Mouse (Mus musculus) midbrain, embryonic 15.5 days (tissue): Measurements from ENCODE around the gene Tjp3. TPM values are rescaled to one million over a fixed set of nuclear protein-coding genes. Genes with fewer than 3 reads are reported as not detected.

Experiments
- ATAC-seq: fragments of 200-750 bp; cut with Nextera tagmentation; replicated peaks from 2 replicates; pipeline ENCODE4 v1.8.0; 2017; ENCODE audit warnings: moderate TSS enrichment
- H3K27ac ChIP-seq: fragments of 300-500 bp; sonication (generic); 2 replicates; pipeline ENCODE4 v1.5.1; 2015; ENCODE audit warnings: mild to moderate bottlenecking, inconsistent platforms
- H3K27me3 ChIP-seq: fragments of 300-500 bp; sonication (generic); replicated peaks from 2 replicates; pipeline ENCODE4 v1.6.1; 2015; ENCODE audit warnings: inconsistent platforms
- H3K36me3 ChIP-seq: fragments of 300-500 bp; sonication (generic); replicated peaks from 2 replicates; pipeline ENCODE4 v1.6.1; 2015; ENCODE audit warnings: inconsistent platforms
- H3K4me1 ChIP-seq: fragments of 300-500 bp; sonication (generic); 2 replicates; pipeline ENCODE4 v1.6.1; 2015; ENCODE audit warnings: inconsistent platforms
- H3K4me2 ChIP-seq: fragments of 300-500 bp; sonication (generic); 2 replicates; pipeline ENCODE4 v1.6.1; 2015; ENCODE audit warnings: inconsistent platforms, mild to moderate bottlenecking, moderate library complexity
- H3K4me3 ChIP-seq: fragments of 300-500 bp; sonication (generic); 2 replicates; pipeline ENCODE4 v1.5.1; 2015; ENCODE audit warnings: mild to moderate bottlenecking, inconsistent platforms
- H3K9ac ChIP-seq: fragments of 300-500 bp; sonication (generic); 2 replicates; pipeline ENCODE4 v1.6.1; 2015; ENCODE audit warnings: mild to moderate bottlenecking, inconsistent platforms
- H3K9me3 ChIP-seq: fragments of 300-500 bp; sonication (generic); 2 replicates; pipeline ENCODE4 v1.6.1; 2016; ENCODE audit warnings: inconsistent platforms
- WGBS: fragments of 180-500 bp; shearing (Covaris S2); methylation state at CpG from one replicate; pipeline ENCODE4 v1.1.7; 2015; ENCODE audit warnings: mixed read lengths; 5-methylcytosine and 5-hydroxymethylcytosine counted together
- polyA plus RNA-seq: library from polyadenylated mRNA; unstranded; fragments of >200 nt; fragmentation: Nextera tagmentation; extraction: Ambion mirVana; gene quantifications from 2 replicates; pipeline ENCODE4 v1.2.1, GENCODE M21; 2015

Gene Tjp3
- polyA plus RNA-seq, 1 experiment from 2014 or later = 8.0 TPM

GRCm38 (mm10) chr10:81249442-81249841 is 41.9 kb downstream of the Tjp3 start:
- no peak for ATAC-seq
- Histone ChIP-seq H3K4me2 (no peak overlapping the region), H3K27ac (no peak overlapping the region), H3K36me3 (no peaks in the 10 kb centered on the region), H3K4me1 (peaks cover 18% of the 10 kb centered on the region), H3K27me3 (peaks cover 21% of the 10 kb centered on the region), H3K4me3 (no peak overlapping the region), H3K9me3 (no peaks in the 10 kb centered on the region), H3K9ac (no peak overlapping the region)
- 84% methylated on average over 8 of the region's 8 CpGs for WGBS

GRCm38 (mm10) chr10:81247804-81248203 is 43.6 kb downstream of the Tjp3 start:
- Histone ChIP-seq H3K9ac (no peak overlapping the region), H3K27me3 (peaks cover 16% of the 10 kb centered on the region), H3K4me1 (peaks cover 10% of the 10 kb centered on the region), H3K36me3 (no peaks in the 10 kb centered on the region), H3K4me3 (no peak overlapping the region), H3K4me2 (no peak overlapping the region), H3K9me3 (no peaks in the 10 kb centered on the region), H3K27ac (no peak overlapping the region)
- 100% methylated on average over 2 of the region's 2 CpGs for WGBS
- ATAC-seq = no peak

- H3K4me2 ChIP-seq = no peak overlapping the region
- H3K27me3 ChIP-seq = peaks cover 8% of the 10 kb centered on the region; the same call in 1 of the 2 replicates
- no peaks in the 10 kb centered on the region for H3K9me3 ChIP-seq
- no peaks in the 10 kb centered on the region for H3K4me1 ChIP-seq
- H3K27ac ChIP-seq = no peak overlapping the region
- WGBS = 94% methylated on average over 6 of the region's 6 CpGs
- H3K4me3 ChIP-seq = no peak overlapping the region
- H3K9ac ChIP-seq = no peak overlapping the region
- ATAC-seq = no peak
- H3K36me3 ChIP-seq = no peaks in the 10 kb centered on the region
These were observed 46.2 kb downstream of the Tjp3 start for GRCm38 (mm10) chr10:81245166-81245565.

- no peak overlapping the region for H3K27ac ChIP-seq
- H3K27me3 ChIP-seq = peaks cover 14% of the 10 kb centered on the region
- no peak overlapping the region for H3K4me3 ChIP-seq
- WGBS = 9% methylated on average over 17 of the region's 17 CpGs
- H3K9ac ChIP-seq = no peak overlapping the region
- no peaks in the 10 kb centered on the region for H3K36me3 ChIP-seq
- H3K4me1 ChIP-seq = 0 out of 2 replicates have a peak, but pooled peaks cover 3% of the 10 kb centered on the region
- no peaks in the 10 kb centered on the region for H3K9me3 ChIP-seq
- H3K4me2 ChIP-seq = no peak overlapping the region
- peak; percentile 57 for ATAC-seq
These were observed 46.8 kb downstream of the Tjp3 start for GRCm38 (mm10) chr10:81244595-81244994.

- Histone ChIP-seq H3K27me3 (peaks cover 19% of the 10 kb centered on the region), H3K4me2 (no peak overlapping the region)
- WGBS = 80% methylated on average over 4 of the region's 4 CpGs
These were observed 47.2 kb downstream of the Tjp3 start for GRCm38 (mm10) chr10:81244146-81244545.

GRCm38 (mm10) chr10:81242021-81242420 is 49.4 kb downstream of the Tjp3 start:
- WGBS = 91% methylated on average over 16 of the region's 16 CpGs
- no peak for ATAC-seq
- no peak overlapping the region for H3K4me2 ChIP-seq
- peaks cover 26% of the 10 kb centered on the region for H3K27me3 ChIP-seq
- no peak overlapping the region for H3K27ac ChIP-seq
- no peak overlapping the region for H3K4me3 ChIP-seq
- H3K9me3 ChIP-seq = no peaks in the 10 kb centered on the region
- H3K4me1 ChIP-seq = 0 out of 2 replicates have a peak, but pooled peaks cover 3% of the 10 kb centered on the region
- no peak overlapping the region for H3K9ac ChIP-seq
- no peaks in the 10 kb centered on the region for H3K36me3 ChIP-seq

More at GRCm38 (mm10) chr10:81244146-81244545, 47.2 kb downstream of the Tjp3 start:
- Histone ChIP-seq H3K9me3 (no peaks in the 10 kb centered on the region), H3K36me3 (no peaks in the 10 kb centered on the region), H3K4me3 (no peak overlapping the region), H3K4me1 (0 out of 2 replicates have a peak, but pooled peaks cover 3% of the 10 kb centered on the region), H3K27ac (no peak overlapping the region), H3K9ac (no peak overlapping the region)
- ATAC-seq = no peak

- ATAC-seq = no peak
- Histone ChIP-seq H3K9ac (no peak overlapping the region), H3K27me3 (peaks cover 26% of the 10 kb centered on the region), H3K4me1 (0 out of 2 replicates have a peak, but pooled peaks cover 3% of the 10 kb centered on the region), H3K36me3 (no peaks in the 10 kb centered on the region), H3K4me2 (no peak overlapping the region), H3K9me3 (no peaks in the 10 kb centered on the region), H3K27ac (no peak overlapping the region), H3K4me3 (no peak overlapping the region)
- WGBS = 19% methylated on average over 13 of the region's 13 CpGs
These were observed 50.5 kb downstream of the Tjp3 start for GRCm38 (mm10) chr10:81240876-81241275.

- Histone ChIP-seq H3K27me3 (peaks cover 26% of the 10 kb centered on the region), H3K9me3 (no peaks in the 10 kb centered on the region), H3K9ac (no peak overlapping the region), H3K36me3 (no peaks in the 10 kb centered on the region), H3K4me3 (no peak overlapping the region), H3K4me1 (peaks cover 7% of the 10 kb centered on the region), H3K27ac (no peak overlapping the region), H3K4me2 (no peak overlapping the region)
- ATAC-seq = no peak
- WGBS = 78% methylated on average over 2 of the region's 2 CpGs
These were observed 52.8 kb downstream of the Tjp3 start for GRCm38 (mm10) chr10:81238618-81239017.

GRCm38 (mm10) chr10:81236471-81237268 is 54.7 kb downstream of the Tjp3 start:
- WGBS = 79% methylated on average over 12 of the region's 12 CpGs
- Histone ChIP-seq H3K4me3 (no peak overlapping the region), H3K4me2 (no peak overlapping the region), H3K27ac (no peak overlapping the region), H3K36me3 (no peaks in the 10 kb centered on the region), H3K4me1 (peaks cover 24% of the 10 kb centered on the region), H3K9ac (no peak overlapping the region), H3K9me3 (no peaks in the 10 kb centered on the region), H3K27me3 (peaks cover 26% of the 10 kb centered on the region)
- ATAC-seq = no peak

GRCm38 (mm10) chr10:81234206-81234605 is 57.2 kb downstream of the Tjp3 start:
- H3K4me3 ChIP-seq = peak overlapping the region; percentile 63; the same call in 1 of the 2 replicates
- H3K27me3 ChIP-seq = peaks cover 8% of the 10 kb centered on the region
- peaks cover 35% of the 10 kb centered on the region for H3K4me1 ChIP-seq
- H3K4me2 ChIP-seq = peak overlapping the region; percentile 62; the same call in 1 of the 2 replicates
- 78% methylated on average over 6 of the region's 6 CpGs for WGBS
- ATAC-seq = no peak
- H3K9ac ChIP-seq = 0 out of 2 replicates have a peak overlapping the region, but pooled peaks have one; percentile 69
- H3K27ac ChIP-seq = no peak overlapping the region
- H3K9me3 ChIP-seq = no peaks in the 10 kb centered on the region
- H3K36me3 ChIP-seq = no peaks in the 10 kb centered on the region

GRCm38 (mm10) chr10:81233226-81233585 is 58.2 kb downstream of the Tjp3 start:
- peak; percentile 43 for ATAC-seq
- peaks cover 3% of the 10 kb centered on the region; the same call in 1 of the 2 replicates for H3K27me3 ChIP-seq
- 0% methylated on average over 24 of the region's 28 CpGs for WGBS
- peak overlapping the region; percentile 63 for H3K27ac ChIP-seq
- H3K4me3 ChIP-seq = peak overlapping the region; percentile 63
- no peaks in the 10 kb centered on the region for H3K9me3 ChIP-seq
- peaks cover 45% of the 10 kb centered on the region for H3K4me1 ChIP-seq
- peak overlapping the region; percentile 62 for H3K4me2 ChIP-seq
- no peaks in the 10 kb centered on the region for H3K36me3 ChIP-seq
- H3K9ac ChIP-seq = peak overlapping the region; percentile 69

- H3K27ac ChIP-seq = peak within 1 kb of the TSS; percentile 63
These were observed 58.7 kb downstream of the Tjp3 start, which contains the start of gene Zfr2 for GRCm38 (mm10) chr10:81232580-81233225. TSS of gene Zfr2 (plus strand) at chr10:81233155.

More at GRCm38 (mm10) chr10:81232580-81233225, 58.7 kb downstream of the Tjp3 start, which contains the start of gene Zfr2:
- Histone ChIP-seq H3K27me3 (no peaks in the 10 kb centered on the region), H3K36me3 (no peaks in the 10 kb centered on the region), H3K4me2 (peak within 1 kb of the TSS; percentile 62), H3K9ac (peak within 1 kb of the TSS; percentile 69), H3K9me3 (no peaks in the 10 kb centered on the region), H3K4me3 (peak within 1 kb of the TSS; percentile 63), H3K4me1 (peaks cover 50% of the 10 kb centered on the region)
- WGBS = 8% methylated on average over 29 of the region's 29 CpGs
- peak; percentile 57 for ATAC-seq
